Mouse (Mus musculus) thymus, postnatal 10 days (tissue): Measurements from ENCODE around the gene Krt4.

ENCODE experiments used
- DNase-seq, 2 experiments: peaks; one replicate each; pipeline ENCODE4 v3.0.0; 2021; ENCODE audit warnings: low spot score in 2 of 2

The Krt4 gene

GRCm38 (mm10) chr15:101895216-101895615, 29.3 kb downstream of the Krt4 start:
- DNase-seq = no peak

- DNase-seq = no peak
Observed at GRCm38 (mm10) chr15:101892820-101893219, 31.7 kb downstream of the Krt4 start, which contains the start of gene Krt76. TSS of gene Krt76 (minus strand) at chr15:101892920.

- DNase-seq = no peak
Observed at GRCm38 (mm10) chr15:101879776-101880175, 44.8 kb downstream of the Krt4 start.

GRCm38 (mm10) chr15:101878041-101878440, 46.5 kb downstream of the Krt4 start:
- DNase-seq = no peak

- no peak for DNase-seq
Observed at GRCm38 (mm10) chr15:101874383-101874782, 50.2 kb downstream of the Krt4 start.

GRCm38 (mm10) chr15:101873231-101873630, 51.3 kb downstream of the Krt4 start:
- DNase-seq = no peak

GRCm38 (mm10) chr15:101869431-101869830, 55.1 kb downstream of the Krt4 start, which contains the start of gene Krt77:
TSS of gene Krt77 (minus strand) at chr15:101869705.
- DNase-seq = no peak
